Mouse (Mus musculus): ENCODE measurements around the gene Mvb12b.
A peak's percentile ranks its signal among the peaks of the same experiment; 100 is the strongest.

Gene Mvb12b

GRCm38 (mm10) chr2:33853011-33853976 is 34.5 kb downstream of the Mvb12b start:
- no peak for DNase-seq (ENCODE audit: extremely low spot score, low spot score)

GRCm38 (mm10) chr2:33847196-33847834 is 40.4 kb downstream of the Mvb12b start:
- DNase-seq (ENCODE audit: extremely low spot score, low spot score), result no peak

GRCm38 (mm10) chr2:33846635-33847034 is 41.1 kb downstream of the Mvb12b start:
- no peak for DNase-seq (ENCODE audit: extremely low spot score, low spot score)

GRCm38 (mm10) chr2:33843642-33844041 is 44.1 kb downstream of the Mvb12b start:
- DNase-seq (ENCODE audit: extremely low spot score, low spot score), result no peak

GRCm38 (mm10) chr2:33842983-33843577 is 44.7 kb downstream of the Mvb12b start:
- no peak for DNase-seq (ENCODE audit: extremely low spot score, low spot score)

- DNase-seq (ENCODE audit: extremely low spot score, low spot score), result no peak
Measured at GRCm38 (mm10) chr2:33841980-33842379, 45.8 kb downstream of the Mvb12b start.

- no peak for DNase-seq (ENCODE audit: extremely low spot score, low spot score)
Measured at GRCm38 (mm10) chr2:33840483-33840882, 47.3 kb downstream of the Mvb12b start.

- DNase-seq (ENCODE audit: extremely low spot score, low spot score), result no peak
Measured at GRCm38 (mm10) chr2:33839252-33839651, 48.5 kb downstream of the Mvb12b start.

- DNase-seq (ENCODE audit: extremely low spot score, low spot score), result no peak
Measured at GRCm38 (mm10) chr2:33837297-33837696, 50.4 kb downstream of the Mvb12b start.

GRCm38 (mm10) chr2:33836660-33837213 is 51.0 kb downstream of the Mvb12b start:
- DNase-seq (ENCODE audit: extremely low spot score, low spot score), result no peak

GRCm38 (mm10) chr2:33835038-33835437 is 52.7 kb downstream of the Mvb12b start:
- no peak for DNase-seq (ENCODE audit: extremely low spot score, low spot score)

GRCm38 (mm10) chr2:33833902-33834301 is 53.8 kb downstream of the Mvb12b start:
- DNase-seq (ENCODE audit: extremely low spot score, low spot score), result no peak

- DNase-seq (ENCODE audit: extremely low spot score, low spot score), result no peak
Measured at GRCm38 (mm10) chr2:33829870-33830269, 57.9 kb downstream of the Mvb12b start.

- DNase-seq (ENCODE audit: extremely low spot score, low spot score), result no peak
Measured at GRCm38 (mm10) chr2:33826777-33827176, 61.0 kb downstream of the Mvb12b start.

GRCm38 (mm10) chr2:33824935-33825514 is 62.7 kb downstream of the Mvb12b start:
- DNase-seq (ENCODE audit: extremely low spot score, low spot score), result no peak

- peak; percentile 84 for DNase-seq (ENCODE audit: extremely low spot score, low spot score)
Measured at GRCm38 (mm10) chr2:33821677-33822607, 65.8 kb downstream of the Mvb12b start.

GRCm38 (mm10) chr2:33820450-33820849 is 67.3 kb downstream of the Mvb12b start:
- no peak for DNase-seq (ENCODE audit: extremely low spot score, low spot score)

GRCm38 (mm10) chr2:33820037-33820436 is 67.7 kb downstream of the Mvb12b start:
- DNase-seq (ENCODE audit: extremely low spot score, low spot score), result no peak

GRCm38 (mm10) chr2:33818385-33818784 is 69.4 kb downstream of the Mvb12b start:
- DNase-seq (ENCODE audit: extremely low spot score, low spot score), result no peak

GRCm38 (mm10) chr2:33817663-33818346 is 69.9 kb downstream of the Mvb12b start:
- no peak for DNase-seq (ENCODE audit: extremely low spot score, low spot score)
